Mouse (Mus musculus): ENCODE measurements at regions not wholly inside any gene's neighbourhood (a gene's known extent, or its start where the extent isn't known, plus 50 kb on each side); places are given as distances from the start of the nearest gene placed in this dataset.

DNA sequence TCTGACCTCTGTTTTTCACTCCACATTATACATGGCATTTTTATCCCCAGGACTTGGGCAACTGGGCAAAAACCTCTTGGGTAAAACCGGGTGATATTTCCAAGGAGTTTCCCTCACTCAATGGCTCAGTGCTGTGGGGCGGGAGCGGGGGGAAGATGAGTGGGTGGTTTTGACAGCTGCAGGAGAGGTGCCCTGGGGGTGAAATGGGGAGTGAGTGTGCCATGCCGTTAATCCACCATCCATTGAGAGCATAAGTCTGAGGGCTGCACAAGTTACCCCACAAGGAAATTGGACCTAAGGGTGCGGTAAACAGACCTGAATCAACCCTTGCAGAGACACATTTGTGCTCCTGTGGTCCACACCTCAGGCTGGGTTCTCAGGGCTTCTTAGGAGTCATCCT lies 155.8 kb upstream of the Rasgrp1 start:
- H3K4me3 ChIP-seq (ENCODE audit: low read depth, low read length) = no peak overlapping the region
- no peaks in the 10 kb centered on the region for H3K4me1 ChIP-seq (replicated peaks; ENCODE audit: control insufficient read depth, insufficient read depth, low read length)
- no peaks in the 10 kb centered on the region for H3K36me3 ChIP-seq (ENCODE audit: control insufficient read depth, insufficient read depth, low read length)
- DNase-seq (ENCODE audit: low spot score) (no peak), ATAC-seq (ENCODE audit: low FRiP score) (no peak)
- 88% methylated on average over 5 of the region's 5 CpGs for WGBS
- H3K4me2 ChIP-seq (replicated peaks; ENCODE audit: low read depth, low read length) = no peak overlapping the region
- no peaks in the 10 kb centered on the region for H3K9me3 ChIP-seq (ENCODE audit: control insufficient read depth, low read length)
- no peak overlapping the region for H3K27ac ChIP-seq (ENCODE audit: low read depth, low read length)
- H3K9ac ChIP-seq (ENCODE audit: low read depth, low read length) = no peak overlapping the region
- no peaks in the 10 kb centered on the region for H3K27me3 ChIP-seq (ENCODE audit: control insufficient read depth, insufficient read depth, low read length)

- ATAC-seq (ENCODE audit: low FRiP score) = no peak
- Histone ChIP-seq H3K4me1 (replicated peaks; ENCODE audit: control insufficient read depth, insufficient read depth, low read length) (no peaks in the 10 kb centered on the region), H3K4me2 (replicated peaks; ENCODE audit: low read depth, low read length) (no peak overlapping the region), H3K9me3 (ENCODE audit: control insufficient read depth, low read length) (no peaks in the 10 kb centered on the region), H3K27me3 (ENCODE audit: control insufficient read depth, insufficient read depth, low read length) (no peaks in the 10 kb centered on the region), H3K27ac (ENCODE audit: low read depth, low read length) (no peak overlapping the region), H3K9ac (ENCODE audit: low read depth, low read length) (no peak overlapping the region), H3K4me3 (ENCODE audit: low read depth, low read length) (no peak overlapping the region), H3K36me3 (ENCODE audit: control insufficient read depth, insufficient read depth, low read length) (no peaks in the 10 kb centered on the region)
- DNase-seq (ENCODE audit: low spot score) = no peak
Observed at GRCm38 (mm10) chr2:117502611-117503010, 159.8 kb upstream of the Rasgrp1 start.

DNA sequence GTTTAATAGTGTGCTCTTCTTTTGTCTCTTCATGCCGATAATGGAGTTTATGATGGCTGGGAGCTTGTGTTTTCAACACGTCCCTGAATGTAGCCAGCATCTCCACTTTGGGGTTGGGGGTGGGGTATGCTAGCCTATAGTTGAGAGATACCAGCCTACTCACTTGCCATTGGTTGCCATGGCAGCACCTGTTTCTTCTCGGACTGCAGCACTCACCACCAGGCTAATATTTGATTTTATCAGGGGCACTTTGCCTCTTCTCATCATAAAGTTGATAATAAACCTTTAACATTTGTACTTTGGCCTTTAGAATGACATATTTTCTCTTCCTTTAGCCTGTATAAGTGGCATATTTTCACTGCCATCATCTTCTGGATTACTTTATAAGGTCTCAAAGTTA lies 168.9 kb upstream of the Rasgrp1 start:
- WGBS = 66% methylated on average over 3 of the region's 3 CpGs
- no peak for ATAC-seq (ENCODE audit: low FRiP score)
- no peak overlapping the region for H3K9ac ChIP-seq (ENCODE audit: low read depth, low read length)
- no peaks in the 10 kb centered on the region for H3K36me3 ChIP-seq (ENCODE audit: control insufficient read depth, insufficient read depth, low read length)
- H3K4me3 ChIP-seq (ENCODE audit: low read depth, low read length) = no peak overlapping the region
- no peaks in the 10 kb centered on the region for H3K4me1 ChIP-seq (replicated peaks; ENCODE audit: control insufficient read depth, insufficient read depth, low read length)
- no peak overlapping the region for H3K27ac ChIP-seq (ENCODE audit: low read depth, low read length)
- H3K4me2 ChIP-seq (replicated peaks; ENCODE audit: low read depth, low read length) = no peak overlapping the region
- no peaks in the 10 kb centered on the region for H3K27me3 ChIP-seq (ENCODE audit: control insufficient read depth, insufficient read depth, low read length)
- DNase-seq (ENCODE audit: low spot score) = no peak
- no peaks in the 10 kb centered on the region for H3K9me3 ChIP-seq (ENCODE audit: control insufficient read depth, low read length)

GRCm38 (mm10) chr2:117512551-117512950 lies 169.8 kb upstream of the Rasgrp1 start:
- peak; percentile 4 for DNase-seq (ENCODE audit: low spot score)
- ATAC-seq (ENCODE audit: low FRiP score) = no peak
- Histone ChIP-seq H3K36me3 (ENCODE audit: control insufficient read depth, insufficient read depth, low read length) (no peaks in the 10 kb centered on the region), H3K4me3 (ENCODE audit: low read depth, low read length) (no peak overlapping the region), H3K4me2 (replicated peaks; ENCODE audit: low read depth, low read length) (no peak overlapping the region), H3K27me3 (ENCODE audit: control insufficient read depth, insufficient read depth, low read length) (no peaks in the 10 kb centered on the region), H3K9me3 (ENCODE audit: control insufficient read depth, low read length) (no peaks in the 10 kb centered on the region), H3K4me1 (replicated peaks; ENCODE audit: control insufficient read depth, insufficient read depth, low read length) (no peaks in the 10 kb centered on the region), H3K9ac (ENCODE audit: low read depth, low read length) (no peak overlapping the region), H3K27ac (ENCODE audit: low read depth, low read length) (no peak overlapping the region)
- 63% methylated on average over 9 of the region's 9 CpGs for WGBS

GRCm38 (mm10) chr2:117524437-117524836 lies 181.6 kb upstream of the Rasgrp1 start:
- Histone ChIP-seq H3K27me3 (ENCODE audit: control insufficient read depth, insufficient read depth, low read length) (no peaks in the 10 kb centered on the region), H3K4me1 (replicated peaks; ENCODE audit: control insufficient read depth, insufficient read depth, low read length) (no peaks in the 10 kb centered on the region), H3K9me3 (ENCODE audit: control insufficient read depth, low read length) (no peaks in the 10 kb centered on the region), H3K27ac (ENCODE audit: low read depth, low read length) (no peak overlapping the region), H3K36me3 (ENCODE audit: control insufficient read depth, insufficient read depth, low read length) (no peaks in the 10 kb centered on the region), H3K4me2 (replicated peaks; ENCODE audit: low read depth, low read length) (no peak overlapping the region), H3K9ac (ENCODE audit: low read depth, low read length) (no peak overlapping the region), H3K4me3 (ENCODE audit: low read depth, low read length) (no peak overlapping the region)
- ATAC-seq (ENCODE audit: low FRiP score) (no peak), DNase-seq (ENCODE audit: low spot score) (no peak)
- 85% methylated on average over 5 of the region's 5 CpGs for WGBS

GRCm38 (mm10) chr2:117538865-117539264 lies 196.1 kb upstream of the Rasgrp1 start:
- no peak for DNase-seq (ENCODE audit: low spot score)
- H3K27me3 ChIP-seq (ENCODE audit: control insufficient read depth, insufficient read depth, low read length) = no peaks in the 10 kb centered on the region
- 64% methylated on average over 5 of the region's 5 CpGs for WGBS
- H3K27ac ChIP-seq (ENCODE audit: low read depth, low read length) = no peak overlapping the region
- H3K36me3 ChIP-seq (ENCODE audit: control insufficient read depth, insufficient read depth, low read length) = no peaks in the 10 kb centered on the region
- no peaks in the 10 kb centered on the region for H3K9me3 ChIP-seq (ENCODE audit: control insufficient read depth, low read length)
- ATAC-seq (ENCODE audit: low FRiP score) = no peak
- no peak overlapping the region for H3K9ac ChIP-seq (ENCODE audit: low read depth, low read length)
- no peaks in the 10 kb centered on the region for H3K4me1 ChIP-seq (replicated peaks; ENCODE audit: control insufficient read depth, insufficient read depth, low read length)
- H3K4me3 ChIP-seq (ENCODE audit: low read depth, low read length) = no peak overlapping the region
- H3K4me2 ChIP-seq (replicated peaks; ENCODE audit: low read depth, low read length) = no peak overlapping the region

DNA sequence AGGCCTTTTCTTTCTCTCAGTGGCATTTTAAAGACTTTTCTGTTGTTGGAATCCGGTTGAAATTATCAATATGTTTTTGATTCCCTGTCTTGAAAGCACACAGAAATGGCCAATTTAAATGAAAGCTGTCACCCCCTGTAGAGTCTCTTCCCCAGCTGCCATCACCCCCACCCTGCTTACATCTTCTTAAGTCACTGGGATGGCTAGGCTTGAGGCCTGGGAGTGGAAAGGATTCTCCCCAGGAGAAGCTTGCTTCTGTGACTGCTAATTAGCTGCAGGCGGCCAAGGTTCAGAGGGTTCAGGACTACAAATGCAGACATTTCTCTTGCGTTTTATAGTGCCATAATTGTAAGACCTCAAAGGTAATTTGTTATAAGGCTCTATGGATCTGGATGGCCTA lies 196.5 kb upstream of the Rasgrp1 start:
- H3K4me3 ChIP-seq (ENCODE audit: low read depth, low read length) = no peak overlapping the region
- 60% methylated on average over 3 of the region's 3 CpGs for WGBS
- H3K4me2 ChIP-seq (replicated peaks; ENCODE audit: low read depth, low read length) = no peak overlapping the region
- ATAC-seq (ENCODE audit: low FRiP score) (no peak), DNase-seq (ENCODE audit: low spot score) (no peak)
- H3K27me3 ChIP-seq (ENCODE audit: control insufficient read depth, insufficient read depth, low read length) = no peaks in the 10 kb centered on the region
- no peaks in the 10 kb centered on the region for H3K4me1 ChIP-seq (replicated peaks; ENCODE audit: control insufficient read depth, insufficient read depth, low read length)
- no peaks in the 10 kb centered on the region for H3K9me3 ChIP-seq (ENCODE audit: control insufficient read depth, low read length)
- H3K36me3 ChIP-seq (ENCODE audit: control insufficient read depth, insufficient read depth, low read length) = no peaks in the 10 kb centered on the region
- H3K27ac ChIP-seq (ENCODE audit: low read depth, low read length) = no peak overlapping the region
- H3K9ac ChIP-seq (ENCODE audit: low read depth, low read length) = no peak overlapping the region

- no peak for ATAC-seq (ENCODE audit: low FRiP score)
- H3K9ac ChIP-seq (ENCODE audit: low read depth, low read length) = no peak overlapping the region
- DNase-seq (ENCODE audit: low spot score) = peak; percentile 75
- no peaks in the 10 kb centered on the region for H3K27me3 ChIP-seq (ENCODE audit: control insufficient read depth, insufficient read depth, low read length)
- 19% methylated on average over 6 of the region's 6 CpGs for WGBS
- no peaks in the 10 kb centered on the region for H3K9me3 ChIP-seq (ENCODE audit: control insufficient read depth, low read length)
- H3K27ac ChIP-seq (ENCODE audit: low read depth, low read length) = no peak overlapping the region
- H3K4me3 ChIP-seq (ENCODE audit: low read depth, low read length) = no peak overlapping the region
- H3K36me3 ChIP-seq (ENCODE audit: control insufficient read depth, insufficient read depth, low read length) = no peaks in the 10 kb centered on the region
- no peak overlapping the region for H3K4me2 ChIP-seq (replicated peaks; ENCODE audit: low read depth, low read length)
- no peaks in the 10 kb centered on the region for H3K4me1 ChIP-seq (replicated peaks; ENCODE audit: control insufficient read depth, insufficient read depth, low read length)
Observed at GRCm38 (mm10) chr2:117541471-117541870, 198.7 kb upstream of the Rasgrp1 start.

- DNase-seq (ENCODE audit: low spot score) = no peak
- Histone ChIP-seq H3K27me3 (ENCODE audit: control insufficient read depth, insufficient read depth, low read length) (no peaks in the 10 kb centered on the region), H3K27ac (ENCODE audit: low read depth, low read length) (no peak overlapping the region), H3K4me2 (replicated peaks; ENCODE audit: low read depth, low read length) (no peak overlapping the region), H3K9ac (ENCODE audit: low read depth, low read length) (no peak overlapping the region), H3K9me3 (ENCODE audit: control insufficient read depth, low read length) (no peaks in the 10 kb centered on the region), H3K4me1 (replicated peaks; ENCODE audit: control insufficient read depth, insufficient read depth, low read length) (no peaks in the 10 kb centered on the region), H3K4me3 (ENCODE audit: low read depth, low read length) (no peak overlapping the region), H3K36me3 (ENCODE audit: control insufficient read depth, insufficient read depth, low read length) (no peaks in the 10 kb centered on the region)
- ATAC-seq (ENCODE audit: low FRiP score) = no peak
- 84% methylated on average over 4 of the region's 4 CpGs for WGBS
Observed at GRCm38 (mm10) chr2:117542298-117542697, 199.5 kb upstream of the Rasgrp1 start.
